Mouse (Mus musculus): ENCODE data around the gene Prkce. TPM values are rescaled to one million over a fixed set of nuclear protein-coding genes. Genes with fewer than 3 reads are reported as not detected.

The Prkce gene
- total RNA-seq, 1 experiment: 1.7 TPM

DNA sequence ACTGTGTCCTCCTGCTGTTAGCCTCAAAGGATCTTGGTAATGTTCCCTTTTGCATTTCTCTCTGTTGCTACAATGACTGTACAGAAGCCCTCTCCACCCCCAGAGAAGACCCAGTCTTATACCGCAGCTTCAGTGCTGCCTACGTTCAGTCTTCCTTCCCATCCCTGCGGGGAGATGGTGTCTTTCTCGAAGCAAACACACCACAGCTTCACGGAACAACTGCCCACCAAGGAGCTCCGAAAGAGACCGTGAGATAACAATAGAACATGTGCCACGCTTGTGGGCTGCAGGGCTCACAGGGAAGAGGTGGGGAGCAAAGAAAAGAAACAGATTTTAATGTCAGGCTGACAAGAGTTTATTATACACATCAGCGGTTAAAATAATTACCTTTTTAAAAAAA, 46.7 kb downstream of the Prkce start:
- in situ Hi-C loops (cut with MboI; ENCODE audit: low sequenced_read_pairs in 2 of 2, unreplicated experiment in 2 of 2): no loop called here
- no peak overlapping the region for H3K4me3 ChIP-seq (ENCODE audit: insufficient read depth in 1 of 2, low read depth in 1 of 2, low read length in 2 of 2, poor library complexity in 1 of 2, severe bottlenecking in 1 of 2)
- no peak overlapping the region for H3K27ac ChIP-seq (ENCODE audit: insufficient read depth, low read depth, low read length, poor library complexity, severe bottlenecking)
- no peaks in the 10 kb centered on the region for H3K36me3 ChIP-seq (ENCODE audit: control insufficient read depth, insufficient read depth, low read length, poor library complexity, severe bottlenecking)
- H3K9ac ChIP-seq (ENCODE audit: insufficient read depth, low read depth, low read length, poor library complexity, severe bottlenecking): no peak overlapping the region
- DNase-seq (ENCODE audit: low read depth, low spot score): peak; percentile 7
- H3K9me3 ChIP-seq (ENCODE audit: control insufficient read depth, insufficient read depth, low read depth, low read length): no peaks in the 10 kb centered on the region
- H3K4me1 ChIP-seq (ENCODE audit: control insufficient read depth in 2 of 2, insufficient read depth in 2 of 2, low read length in 2 of 2, poor library complexity in 1 of 2): peaks cover 0 to 3% of the 10 kb centered on the region in 2 experiments; a peak in 1 of 4 replicates
- TF ChIP-seq ZNF384 (IDR thresholded peaks at IDR 0.05; ENCODE audit: low read depth, low read length) (no peak), ZC3H11A (IDR thresholded peaks at IDR 0.05; ENCODE audit: borderline replicate concordance, low read depth, low read length) (no peak), CHD2 (IDR thresholded peaks at IDR 0.05; ENCODE audit: low read depth, low read length) (no peak), HCFC1 (IDR thresholded peaks at IDR 0.05; ENCODE audit: borderline replicate concordance, insufficient read depth, low read length) (no peak), MAFK (IDR thresholded peaks at IDR 0.05; ENCODE audit: insufficient read depth, low read depth, low read length) (no peak)

- Histone ChIP-seq H3K4me3 (ENCODE audit: insufficient read depth in 1 of 2, low read depth in 1 of 2, low read length in 2 of 2, poor library complexity in 1 of 2, severe bottlenecking in 1 of 2) (peak overlapping the region; percentile 20 to 35; a peak in 1 of 4 replicates), H3K9me3 (ENCODE audit: control insufficient read depth, insufficient read depth, low read depth, low read length) (no peaks in the 10 kb centered on the region), H3K9ac (ENCODE audit: insufficient read depth, low read depth, low read length, poor library complexity, severe bottlenecking) (no peak overlapping the region), H3K27ac (ENCODE audit: insufficient read depth, low read depth, low read length, poor library complexity, severe bottlenecking) (no peak overlapping the region), H3K4me1 (ENCODE audit: control insufficient read depth in 2 of 2, insufficient read depth in 2 of 2, low read length in 2 of 2, poor library complexity in 1 of 2) (peaks cover 0 to 3% of the 10 kb centered on the region in 2 experiments; a peak in 1 of 4 replicates), H3K36me3 (ENCODE audit: control insufficient read depth, insufficient read depth, low read length, poor library complexity, severe bottlenecking) (no peaks in the 10 kb centered on the region)
- TF ChIP-seq HCFC1 (IDR thresholded peaks at IDR 0.05; ENCODE audit: borderline replicate concordance, insufficient read depth, low read length) (no peak), ZC3H11A (IDR thresholded peaks at IDR 0.05; ENCODE audit: borderline replicate concordance, low read depth, low read length) (no peak)
- in situ Hi-C loops (cut with MboI; ENCODE audit: low sequenced_read_pairs in 2 of 2, unreplicated experiment in 2 of 2): no loop called here
- DNase-seq (ENCODE audit: low read depth, low spot score): no peak
Observed at GRCm38 (mm10) chr17:86214741-86215140, 47.2 kb downstream of the Prkce start.

DNA sequence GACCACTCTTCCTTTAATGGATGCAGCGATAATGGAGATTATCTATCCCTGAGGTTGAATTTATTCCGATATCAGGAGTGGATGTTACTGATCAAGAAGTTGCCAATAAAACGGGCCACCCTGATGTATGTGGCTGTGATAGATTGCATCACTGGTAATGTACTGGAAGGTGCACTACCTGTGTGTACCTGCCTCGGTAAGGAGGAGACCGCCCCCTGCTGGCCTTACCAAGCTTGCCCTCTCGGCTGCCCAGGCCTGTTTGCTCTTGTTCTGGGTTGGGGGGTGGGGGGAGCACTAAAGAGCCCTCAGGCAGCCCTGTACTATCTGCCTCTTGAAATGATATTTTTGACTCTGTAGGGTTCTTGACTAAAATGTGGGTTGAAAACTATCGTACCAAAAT, 48.2 kb downstream of the Prkce start:
- H3K27ac ChIP-seq (ENCODE audit: insufficient read depth, low read depth, low read length, poor library complexity, severe bottlenecking): no peak overlapping the region
- H3K4me1 ChIP-seq (ENCODE audit: control insufficient read depth in 2 of 2, insufficient read depth in 2 of 2, low read length in 2 of 2, poor library complexity in 1 of 2): peaks cover 0 to 3% of the 10 kb centered on the region in 2 experiments; a peak in 1 of 4 replicates
- H3K36me3 ChIP-seq (ENCODE audit: control insufficient read depth, insufficient read depth, low read length, poor library complexity, severe bottlenecking): no peaks in the 10 kb centered on the region
- peak; percentile 24 for DNase-seq (ENCODE audit: low read depth, low spot score)
- no peaks in the 10 kb centered on the region for H3K9me3 ChIP-seq (ENCODE audit: control insufficient read depth, insufficient read depth, low read depth, low read length)
- H3K4me3 ChIP-seq (ENCODE audit: insufficient read depth in 1 of 2, low read depth in 1 of 2, low read length in 2 of 2, poor library complexity in 1 of 2, severe bottlenecking in 1 of 2): no peak overlapping the region
- no peak for TF ChIP-seq ZNF384 (IDR thresholded peaks at IDR 0.05; ENCODE audit: low read depth, low read length)
- no peak for TF ChIP-seq HCFC1 (IDR thresholded peaks at IDR 0.05; ENCODE audit: borderline replicate concordance, insufficient read depth, low read length)
- no peak for TF ChIP-seq CHD2 (IDR thresholded peaks at IDR 0.05; ENCODE audit: low read depth, low read length)
- no peak for TF ChIP-seq ZC3H11A (IDR thresholded peaks at IDR 0.05; ENCODE audit: borderline replicate concordance, low read depth, low read length)
- TF ChIP-seq MAFK (IDR thresholded peaks at IDR 0.05; ENCODE audit: insufficient read depth, low read depth, low read length): no peak
- H3K9ac ChIP-seq (ENCODE audit: insufficient read depth, low read depth, low read length, poor library complexity, severe bottlenecking): no peak overlapping the region
- in situ Hi-C loops (cut with MboI; ENCODE audit: low sequenced_read_pairs in 2 of 2, unreplicated experiment in 2 of 2): no loop called here

DNA sequence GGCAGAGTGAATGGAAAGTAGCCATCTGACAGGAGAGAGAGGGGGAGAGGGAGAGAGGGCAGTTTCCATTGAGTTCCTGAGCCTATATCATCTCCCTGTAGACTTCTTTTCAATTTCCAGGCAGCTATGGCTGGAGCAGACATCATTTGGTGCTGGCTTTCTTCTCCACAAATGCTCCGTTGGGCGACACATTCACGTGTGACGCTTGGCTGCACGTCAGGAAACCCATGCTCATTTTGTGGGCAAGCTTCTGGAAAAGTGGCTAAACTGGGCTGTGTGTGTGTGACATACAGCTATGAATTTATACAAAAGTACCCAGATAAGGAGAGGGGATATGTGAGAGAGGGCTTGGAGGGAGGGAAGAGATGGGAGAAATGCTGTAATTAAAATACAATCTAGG, 49.9 kb downstream of the Prkce start:
- in situ Hi-C loops (cut with MboI; ENCODE audit: low sequenced_read_pairs in 2 of 2, unreplicated experiment in 2 of 2): no loop called here

DNA sequence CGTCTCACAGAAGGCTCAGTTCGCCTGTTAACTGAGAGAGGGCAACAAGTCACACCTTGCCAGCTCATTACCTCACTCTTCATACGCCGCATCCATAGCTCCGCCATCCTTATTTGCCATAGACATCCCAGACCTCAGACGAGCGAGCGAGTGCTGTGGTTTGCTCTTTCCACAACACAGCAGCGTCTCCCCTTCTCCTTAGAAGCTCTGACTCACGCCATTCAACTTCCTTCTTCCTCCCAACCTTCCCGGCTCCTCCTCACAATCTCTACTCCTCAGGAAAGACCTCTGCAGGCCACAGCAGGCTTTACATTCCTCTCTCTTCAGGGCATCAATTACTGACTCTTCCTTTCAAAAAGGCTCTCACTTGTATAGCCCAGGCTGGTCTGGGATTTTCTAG, 51.0 kb downstream of the Prkce start:
- H3K27ac ChIP-seq (ENCODE audit: insufficient read depth, low read depth, low read length, poor library complexity, severe bottlenecking): no peak overlapping the region
- DNase-seq (ENCODE audit: low read depth, low spot score): no peak
- in situ Hi-C loops (cut with MboI; ENCODE audit: low sequenced_read_pairs in 2 of 2, unreplicated experiment in 2 of 2): no loop called here
- no peaks in the 10 kb centered on the region for H3K36me3 ChIP-seq (ENCODE audit: control insufficient read depth, insufficient read depth, low read length, poor library complexity, severe bottlenecking)
- no peak overlapping the region for H3K4me3 ChIP-seq (ENCODE audit: insufficient read depth in 1 of 2, low read depth in 1 of 2, low read length in 2 of 2, poor library complexity in 1 of 2, severe bottlenecking in 1 of 2)
- no peak for TF ChIP-seq MAFK (IDR thresholded peaks at IDR 0.05; ENCODE audit: insufficient read depth, low read depth, low read length)
- TF ChIP-seq CHD2 (IDR thresholded peaks at IDR 0.05; ENCODE audit: low read depth, low read length): no peak
- TF ChIP-seq ZNF384 (IDR thresholded peaks at IDR 0.05; ENCODE audit: low read depth, low read length): no peak
- no peak for TF ChIP-seq HCFC1 (IDR thresholded peaks at IDR 0.05; ENCODE audit: borderline replicate concordance, insufficient read depth, low read length)
- TF ChIP-seq ZC3H11A (IDR thresholded peaks at IDR 0.05; ENCODE audit: borderline replicate concordance, low read depth, low read length): no peak
- peaks cover 0 to 3% of the 10 kb centered on the region in 2 experiments; a peak in 1 of 4 replicates for H3K4me1 ChIP-seq (ENCODE audit: control insufficient read depth in 2 of 2, insufficient read depth in 2 of 2, low read length in 2 of 2, poor library complexity in 1 of 2)
- H3K9ac ChIP-seq (ENCODE audit: insufficient read depth, low read depth, low read length, poor library complexity, severe bottlenecking): no peak overlapping the region
- no peaks in the 10 kb centered on the region for H3K9me3 ChIP-seq (ENCODE audit: control insufficient read depth, insufficient read depth, low read depth, low read length)

More for the DNA sequence above, 49.9 kb downstream of the Prkce start:
- Histone ChIP-seq H3K4me1 (ENCODE audit: control insufficient read depth in 2 of 2, insufficient read depth in 2 of 2, low read length in 2 of 2, poor library complexity in 1 of 2) (peaks cover 0 to 3% of the 10 kb centered on the region in 2 experiments; a peak in 1 of 4 replicates), H3K9ac (ENCODE audit: insufficient read depth, low read depth, low read length, poor library complexity, severe bottlenecking) (no peak overlapping the region), H3K9me3 (ENCODE audit: control insufficient read depth, insufficient read depth, low read depth, low read length) (no peaks in the 10 kb centered on the region), H3K4me3 (ENCODE audit: insufficient read depth in 1 of 2, low read depth in 1 of 2, low read length in 2 of 2, poor library complexity in 1 of 2, severe bottlenecking in 1 of 2) (no peak overlapping the region), H3K27ac (ENCODE audit: insufficient read depth, low read depth, low read length, poor library complexity, severe bottlenecking) (no peak overlapping the region), H3K36me3 (ENCODE audit: control insufficient read depth, insufficient read depth, low read length, poor library complexity, severe bottlenecking) (no peaks in the 10 kb centered on the region)
- TF ChIP-seq ZC3H11A (IDR thresholded peaks at IDR 0.05; ENCODE audit: borderline replicate concordance, low read depth, low read length): no peak
- TF ChIP-seq CHD2 (IDR thresholded peaks at IDR 0.05; ENCODE audit: low read depth, low read length): no peak
- TF ChIP-seq MAFK (IDR thresholded peaks at IDR 0.05; ENCODE audit: insufficient read depth, low read depth, low read length): no peak
- no peak for TF ChIP-seq HCFC1 (IDR thresholded peaks at IDR 0.05; ENCODE audit: borderline replicate concordance, insufficient read depth, low read length)
- TF ChIP-seq ZNF384 (IDR thresholded peaks at IDR 0.05; ENCODE audit: low read depth, low read length): no peak
- no peak for DNase-seq (ENCODE audit: low read depth, low spot score)
